Mouse (Mus musculus): ENCODE data around the gene Gm20388.

DNA sequence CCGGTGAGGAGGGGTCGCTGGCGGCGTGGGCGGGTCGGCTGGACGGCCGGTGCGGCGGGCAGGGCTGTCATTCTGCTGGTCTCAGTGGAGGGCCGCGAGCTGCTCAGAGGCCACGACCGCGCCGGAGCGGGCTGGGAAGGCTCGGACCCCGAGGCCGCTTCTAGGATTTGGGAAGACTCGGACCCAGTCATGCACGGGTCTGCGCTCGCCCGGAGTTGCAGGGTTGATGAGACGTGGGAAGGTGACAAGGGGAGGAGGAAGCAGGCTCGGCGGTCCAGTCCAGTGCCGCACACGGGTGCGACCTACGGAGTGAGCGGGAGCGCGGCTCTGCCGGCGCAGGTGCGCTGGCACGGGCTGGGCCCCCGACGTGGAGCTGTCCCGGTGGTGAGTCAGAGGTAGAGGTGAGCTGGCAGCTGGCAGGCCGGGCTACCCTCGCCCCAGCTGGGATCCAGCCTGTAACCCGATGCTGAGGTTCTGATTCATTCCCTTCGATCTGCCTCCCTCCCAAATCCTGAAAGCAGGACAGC is 203.7 kb downstream of the Gm20388 start:
- TF ChIP-seq CTCF (IDR thresholded peaks at IDR 0.05; ENCODE audit: low read depth) (no peak), EP300 (optimal IDR thresholded peaks at IDR 0.05) (no peak)
